Mouse (Mus musculus) layer of hippocampus, adult 9-11 months (tissue): ENCODE measurements around the gene Secisbp2l.

Source experiments
- DNase-seq: peaks from one replicate; pipeline ENCODE4 v3.0.0; 2022

The Secisbp2l gene

DNA sequence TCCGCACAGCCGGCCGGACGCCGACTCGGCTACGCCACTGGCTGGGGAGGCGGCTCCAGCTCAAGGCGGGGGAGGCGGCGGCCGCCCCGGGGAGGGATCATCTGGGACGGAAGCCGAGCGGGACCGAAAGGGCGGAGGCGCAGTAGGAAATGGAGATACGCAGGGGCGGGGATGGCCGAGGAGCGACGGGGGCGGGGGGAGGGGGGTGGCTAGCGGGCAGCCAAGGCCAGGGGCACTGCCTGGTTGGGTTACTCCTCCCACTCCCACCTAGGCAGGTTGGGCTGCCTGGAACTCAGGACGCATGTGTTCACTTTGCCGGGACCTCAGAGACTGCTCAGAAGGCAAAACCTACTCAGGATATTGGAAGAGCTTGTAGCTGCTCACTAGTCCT lies at the start of gene Secisbp2l:
Gene Secisbp2l, minus strand, starts transcription at position 152 of the 391 bp plus-strand sequence.
- DNase-seq = peak; percentile 92

DNA sequence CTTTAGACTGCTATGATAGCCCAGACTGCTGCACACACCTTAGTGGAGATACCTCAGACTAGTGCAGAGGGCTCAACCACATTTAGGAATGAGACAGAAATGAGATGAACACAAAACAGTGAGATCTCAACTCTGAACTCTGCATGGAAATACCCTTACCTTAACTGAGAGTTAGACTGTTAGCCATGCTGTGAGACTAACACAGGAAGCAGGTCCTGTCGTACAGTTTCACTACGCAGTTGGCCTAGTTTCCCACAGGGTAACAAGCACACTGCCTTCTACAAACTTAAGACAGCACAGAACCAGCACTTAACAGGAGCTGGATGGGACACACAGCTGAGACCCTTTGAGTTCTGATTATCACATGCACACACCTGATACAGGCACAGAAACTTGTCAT lies 47.3 kb upstream of the Secisbp2l start:
- DNase-seq = no peak

DNA sequence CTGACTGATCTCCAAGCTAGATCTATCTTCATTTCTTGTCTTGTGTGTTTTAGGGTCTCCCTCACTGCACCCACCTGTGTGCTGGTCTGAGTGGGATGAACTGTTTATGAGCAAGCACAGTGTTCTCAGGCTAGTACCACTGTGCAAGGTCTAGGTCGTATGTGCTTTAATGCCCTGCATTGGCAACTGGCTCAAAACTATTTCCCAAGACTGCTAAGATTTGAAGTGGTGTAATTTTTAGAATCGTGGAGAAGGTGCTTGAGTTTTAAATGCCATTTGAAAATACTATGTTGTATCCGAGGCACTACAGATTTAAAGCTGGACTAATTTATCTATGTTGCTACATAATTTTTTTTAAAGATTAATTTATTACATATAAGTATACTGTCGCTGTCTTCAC lies 45.2 kb upstream of the Secisbp2l start:
- DNase-seq = no peak

DNA sequence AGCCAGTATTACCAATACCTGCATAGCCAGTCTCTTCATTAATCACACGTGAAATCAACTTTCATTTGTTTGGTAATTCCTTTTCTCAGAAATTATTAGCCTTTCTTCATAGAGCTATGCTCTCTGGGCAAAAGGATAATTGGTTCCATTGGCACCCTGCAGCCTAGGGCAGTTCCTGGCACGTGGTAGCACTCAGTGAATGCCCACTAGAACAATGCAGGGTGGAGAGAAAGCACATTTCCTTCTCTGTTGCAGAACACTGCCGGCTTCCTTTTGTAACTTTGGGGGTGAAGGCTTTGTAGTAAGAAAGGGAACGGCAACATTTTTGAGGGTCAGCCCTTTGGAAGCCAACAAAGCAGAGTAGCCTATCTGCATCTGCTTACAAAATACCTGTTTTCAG lies 43.5 kb upstream of the Secisbp2l start:
- DNase-seq = peak; percentile 14

DNA sequence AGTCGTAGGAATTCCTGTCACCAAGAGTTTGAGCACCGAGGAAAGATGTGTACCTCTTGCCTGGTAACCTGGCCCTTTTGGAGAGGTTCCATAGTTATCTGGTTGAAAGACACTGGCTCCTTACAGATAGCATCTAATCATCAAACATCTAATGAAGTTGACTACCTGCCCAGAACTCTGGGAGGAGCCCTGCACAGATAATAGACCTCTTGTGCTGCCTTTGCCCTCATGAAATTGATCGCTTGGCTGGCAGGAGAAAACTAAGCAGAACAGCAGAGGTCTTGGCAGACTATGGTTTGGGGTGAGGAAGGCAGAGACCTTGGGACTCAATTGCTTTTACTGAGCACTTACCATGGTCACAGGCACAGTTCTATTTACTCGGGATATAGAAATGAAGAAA lies 37.7 kb upstream of the Secisbp2l start:
- no peak for DNase-seq

DNA sequence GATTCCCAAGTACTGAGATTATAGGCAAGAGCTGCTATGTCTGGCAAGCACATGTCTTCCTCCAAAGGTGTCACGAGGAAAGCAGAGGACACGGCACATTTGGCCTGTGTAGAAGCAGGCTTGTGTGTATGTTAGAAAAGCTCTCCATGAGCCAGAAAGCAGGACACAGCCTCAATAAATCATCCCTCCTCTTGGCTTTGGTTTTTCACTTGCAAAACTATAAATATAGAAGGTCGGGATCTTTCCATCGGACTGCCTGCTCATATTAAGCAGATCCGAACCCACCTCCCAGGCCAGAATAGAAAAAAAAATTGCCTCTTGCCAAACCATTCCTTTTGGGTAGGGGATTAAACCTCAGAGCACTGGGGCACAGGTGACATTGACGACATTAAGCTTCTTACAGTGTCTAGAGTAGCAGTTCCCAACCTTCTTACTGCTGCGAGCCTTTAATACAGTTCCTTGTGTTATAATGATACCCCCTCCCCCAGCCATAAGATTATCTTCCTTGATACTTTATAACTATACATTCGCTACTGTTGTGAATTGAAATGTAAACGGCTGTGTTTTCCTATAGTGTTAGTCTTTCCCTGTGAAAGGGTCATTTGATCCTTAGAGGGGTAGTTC lies 31.4 kb upstream of the Secisbp2l start:
- no peak for DNase-seq

DNA sequence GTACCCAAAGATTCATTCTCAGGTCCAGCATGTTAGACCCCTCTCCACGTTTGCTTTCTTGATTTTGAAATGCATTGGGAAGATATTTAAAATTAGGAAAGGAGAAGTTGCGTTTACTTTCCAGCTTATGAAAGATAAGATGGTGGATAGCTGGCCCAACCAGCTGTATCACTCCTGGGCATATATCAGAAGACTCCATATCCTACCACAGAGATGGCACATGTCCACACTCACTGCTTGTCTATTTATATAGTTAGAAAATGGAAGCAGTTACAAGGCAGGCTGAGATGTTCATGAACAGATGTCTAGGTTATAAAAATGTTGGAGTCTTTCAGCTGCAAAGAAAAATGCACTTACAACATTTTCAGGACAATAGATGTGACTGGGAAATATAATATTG lies 28.7 kb upstream of the Secisbp2l start:
- no peak for DNase-seq

DNA sequence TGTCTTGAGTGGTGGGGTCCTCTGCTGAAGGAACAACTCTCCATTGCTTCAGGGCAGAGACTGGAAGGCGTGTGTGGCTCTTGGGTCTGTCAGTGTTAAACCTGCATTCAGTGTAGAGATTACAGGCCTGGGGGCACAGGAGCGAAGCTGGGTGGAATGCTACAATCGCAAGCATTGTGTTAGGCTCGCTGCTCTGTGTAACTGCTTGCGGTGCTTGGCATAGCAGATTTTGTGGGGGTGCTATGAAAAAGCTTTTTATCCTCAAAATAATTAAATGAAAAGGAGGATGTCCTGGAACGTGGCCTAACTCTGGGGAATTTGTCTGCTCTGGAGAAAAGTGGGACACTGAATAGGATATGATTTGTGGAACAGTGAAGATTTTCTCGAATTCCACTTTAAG lies 26.9 kb upstream of the Secisbp2l start:
- peak; percentile 82 for DNase-seq

DNA sequence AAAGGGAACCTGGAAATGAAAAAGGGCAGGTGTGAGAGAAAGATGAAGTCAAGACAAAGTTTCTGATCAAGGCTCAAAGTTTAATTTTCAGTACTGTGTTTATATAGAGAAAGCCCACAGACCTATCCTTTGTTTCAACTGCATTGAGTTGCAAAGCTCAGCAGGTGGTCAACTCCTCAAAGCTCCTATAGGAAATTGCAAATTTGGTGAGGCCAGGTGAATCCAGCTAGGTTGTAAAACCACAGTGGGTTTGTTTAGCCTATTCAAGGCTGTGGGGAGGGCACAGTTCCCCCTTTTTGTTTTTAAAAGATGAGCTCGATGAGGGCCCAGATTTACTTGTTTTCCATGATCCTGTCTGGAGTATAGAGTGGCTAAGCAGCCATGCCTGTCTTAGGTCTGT lies 23.2 kb upstream of the Secisbp2l start:
- DNase-seq = no peak

DNA sequence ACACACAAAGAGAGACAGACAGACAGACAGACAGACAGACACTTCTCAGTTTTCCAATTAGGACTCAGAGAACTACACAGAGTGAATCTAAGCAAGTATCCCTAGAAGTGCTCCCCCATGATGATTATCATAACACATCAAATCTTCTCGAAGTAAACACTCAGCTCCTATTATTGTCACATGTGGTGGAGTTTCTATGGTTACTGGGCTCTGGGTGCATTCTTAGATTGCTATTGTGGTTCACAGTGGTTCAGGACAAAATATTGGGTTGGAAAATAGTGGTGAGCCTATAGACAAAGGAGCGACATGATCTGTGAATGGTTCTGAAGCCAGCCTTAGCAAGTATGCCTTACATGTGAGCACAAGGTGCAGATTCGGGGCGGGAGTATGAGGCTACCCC lies 19.3 kb upstream of the Secisbp2l start:
- DNase-seq = no peak

DNA sequence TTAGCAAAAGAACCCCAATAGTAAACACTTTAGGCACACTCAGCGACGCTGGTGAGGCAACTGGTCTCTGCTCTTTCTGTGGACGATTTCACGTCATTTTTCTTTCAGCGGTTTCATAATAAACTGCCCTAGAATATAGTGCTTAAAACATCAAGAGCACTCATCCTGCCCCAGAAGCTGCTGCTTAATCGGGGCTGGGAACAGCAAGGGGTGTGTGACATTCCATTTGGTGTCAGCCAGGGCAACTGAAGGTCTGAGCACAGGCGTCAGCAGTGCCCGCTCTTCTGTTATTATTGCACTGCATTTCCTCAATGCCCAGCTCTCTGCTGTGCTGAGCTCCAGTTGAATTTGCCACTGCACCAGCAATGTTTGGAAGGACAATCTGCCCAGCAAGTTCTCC lies 18.4 kb upstream of the Secisbp2l start:
- no peak for DNase-seq

DNA sequence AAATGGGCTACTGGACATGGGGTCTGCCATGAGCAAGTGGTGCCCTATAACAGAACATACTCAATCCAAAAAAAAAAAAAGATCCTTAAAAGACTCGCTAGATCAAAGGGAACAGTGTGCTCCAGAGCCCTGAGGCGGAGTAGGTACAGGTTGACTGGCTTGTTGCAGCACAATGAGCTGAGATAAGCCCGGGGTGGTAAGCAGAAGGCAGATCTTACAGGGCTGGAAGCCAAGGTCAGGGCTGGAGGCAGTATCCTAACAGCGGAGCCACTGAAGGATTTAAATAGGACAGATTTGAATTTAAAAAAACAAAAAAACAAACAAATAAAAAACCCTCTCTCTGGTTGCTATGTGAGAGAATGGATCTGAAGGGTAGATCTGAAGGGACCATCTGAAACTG lies 17.8 kb upstream of the Secisbp2l start:
- no peak for DNase-seq

DNA sequence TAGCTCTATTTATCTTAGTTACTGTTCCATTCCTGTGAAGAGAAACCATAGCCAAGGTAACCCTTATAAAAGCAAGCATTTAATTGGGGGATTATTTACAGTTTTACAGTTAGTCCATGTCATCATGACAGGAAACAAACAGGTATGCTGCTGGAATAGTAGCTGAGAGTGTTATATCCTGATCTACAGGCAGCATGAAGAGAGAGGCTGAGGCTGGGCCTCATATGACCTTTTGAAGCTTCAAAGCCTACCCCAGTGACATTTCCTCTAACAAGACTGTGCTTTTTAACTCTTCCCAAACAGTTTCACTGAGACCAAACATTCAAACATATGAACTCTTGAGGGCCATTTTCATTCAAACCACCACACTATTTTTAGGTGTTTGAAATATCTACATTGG lies 15.2 kb upstream of the Secisbp2l start:
- no peak for DNase-seq

DNA sequence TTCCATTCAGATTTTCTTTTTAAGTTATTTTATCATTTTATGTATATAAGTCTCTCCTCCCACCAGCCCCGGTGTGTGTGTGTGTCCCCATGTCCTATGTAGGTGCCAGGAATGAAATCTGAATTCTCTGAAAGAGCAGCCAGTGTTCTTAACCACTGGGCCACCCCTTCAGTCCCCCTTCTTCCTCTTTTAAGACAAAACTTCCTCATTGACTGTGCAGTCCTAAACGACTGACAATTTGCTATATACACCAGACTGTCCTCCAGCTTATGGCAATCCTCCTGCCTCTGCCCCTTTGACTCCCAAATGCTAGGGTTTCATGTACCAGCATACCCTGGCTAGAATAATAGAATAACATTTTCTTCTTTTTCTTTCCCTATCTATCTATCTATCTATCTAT lies 12.4 kb upstream of the Secisbp2l start:
- DNase-seq = no peak

DNA sequence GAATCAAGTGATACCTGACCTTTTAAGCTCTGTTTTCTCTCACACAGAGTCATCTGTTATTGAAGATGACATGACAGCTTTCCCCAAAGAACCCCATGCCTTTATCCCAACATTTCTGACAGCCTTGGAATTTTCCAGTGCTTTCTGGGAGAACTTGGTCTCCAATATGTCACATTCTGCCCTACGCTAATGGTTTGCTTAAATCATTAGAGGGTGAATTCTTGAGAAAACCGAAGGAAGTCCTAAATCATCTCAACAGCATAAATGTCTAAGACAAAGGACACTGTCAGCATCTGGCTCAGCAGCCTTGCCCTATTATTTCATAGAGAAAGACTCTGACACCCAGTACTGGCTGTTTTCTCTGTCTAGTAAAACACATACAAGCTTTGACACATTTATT lies 11.5 kb upstream of the Secisbp2l start:
- no peak for DNase-seq

DNA sequence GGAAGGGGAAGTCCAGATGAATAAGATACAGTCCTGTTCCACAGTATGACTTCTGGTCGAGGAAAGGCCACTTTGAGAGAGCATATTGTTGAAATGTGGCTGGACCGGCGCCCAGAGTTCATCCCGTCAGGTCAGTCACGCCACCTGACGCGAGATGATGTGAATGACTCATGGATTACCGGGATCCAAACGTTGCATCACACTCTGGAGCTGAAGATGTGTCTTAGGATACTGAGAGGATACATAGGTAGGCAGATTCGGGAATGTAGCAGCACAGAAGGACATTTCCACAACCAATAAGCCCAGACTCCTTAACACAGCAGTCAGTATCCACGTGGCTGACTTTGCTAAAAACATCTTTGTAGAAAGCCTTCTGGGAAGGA lies 10.2 kb upstream of the Secisbp2l start:
- no peak for DNase-seq

DNA sequence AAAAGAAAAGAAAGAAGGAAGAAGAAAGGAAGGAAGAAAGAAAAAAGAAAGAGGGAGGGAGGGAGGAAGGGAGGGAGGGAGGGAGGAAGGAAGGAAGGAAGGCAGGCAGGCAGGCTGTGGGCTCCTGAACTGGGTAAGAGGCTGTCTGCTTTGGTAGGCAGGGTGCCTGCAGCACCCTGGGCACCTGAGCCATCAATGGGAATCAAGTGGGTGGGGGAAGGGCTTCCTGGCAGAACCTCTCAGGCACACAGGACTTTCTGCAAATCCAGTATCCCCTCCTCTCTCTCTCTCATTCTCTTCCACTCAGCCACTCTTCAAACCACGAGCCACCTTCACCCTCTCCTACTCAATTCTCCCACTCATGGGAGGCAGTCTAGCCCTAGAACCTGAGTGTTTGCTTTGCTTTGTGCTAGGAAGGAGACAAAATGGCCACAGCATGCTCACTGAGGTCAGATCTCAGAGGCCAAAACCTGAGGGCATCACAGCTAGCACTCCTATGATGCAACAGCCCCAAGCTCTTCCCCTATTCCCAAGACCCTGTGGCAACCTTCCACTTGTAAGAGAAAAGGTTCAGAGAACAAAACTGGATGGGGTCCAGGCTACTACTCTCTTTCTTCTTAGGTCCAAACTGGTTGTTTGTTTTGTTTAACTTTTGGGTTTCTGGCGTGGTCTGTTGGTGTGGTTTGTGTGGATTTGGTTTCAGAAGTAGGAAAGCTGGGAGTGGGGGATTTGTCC lies 9.6 kb upstream of the Secisbp2l start:
- no peak for DNase-seq

DNA sequence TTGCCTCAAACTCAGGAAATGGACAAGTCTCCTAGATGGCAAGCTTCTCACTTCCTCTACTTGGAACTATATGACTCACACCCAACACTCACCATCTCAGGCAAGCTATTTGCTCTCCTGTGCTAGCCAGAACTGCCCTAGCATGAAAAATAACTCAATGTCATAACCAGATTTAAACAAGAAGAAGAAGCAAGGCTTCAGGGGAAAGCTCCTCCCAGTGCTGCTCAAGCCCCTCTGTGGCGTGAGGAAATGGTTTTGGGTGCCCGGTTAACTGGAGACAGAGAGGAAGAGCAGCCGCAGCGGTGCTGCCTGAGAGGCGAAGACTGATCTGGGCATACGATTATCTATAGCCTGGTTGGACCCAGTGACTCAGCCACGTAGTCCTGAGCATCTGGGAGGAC lies 8.8 kb upstream of the Secisbp2l start:
- no peak for DNase-seq

DNA sequence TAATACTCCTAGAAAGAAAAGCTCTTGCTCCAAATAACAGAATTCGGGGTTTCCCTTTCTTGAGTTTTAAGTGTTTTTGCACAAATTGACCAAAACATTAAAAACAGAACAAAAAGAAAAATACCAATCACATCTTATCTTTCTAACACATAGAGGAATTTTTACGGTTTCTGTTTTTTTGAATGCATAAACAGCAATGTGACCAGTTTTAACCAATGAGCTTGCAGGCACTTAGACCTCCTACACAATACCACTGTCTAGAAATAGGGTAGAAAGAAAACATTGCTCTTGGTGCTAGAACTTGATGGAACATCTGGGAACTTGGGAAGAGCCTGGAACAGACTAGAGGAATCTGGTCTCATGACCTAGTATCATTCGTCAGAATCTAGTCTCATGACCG lies 7.6 kb upstream of the Secisbp2l start:
- no peak for DNase-seq

DNA sequence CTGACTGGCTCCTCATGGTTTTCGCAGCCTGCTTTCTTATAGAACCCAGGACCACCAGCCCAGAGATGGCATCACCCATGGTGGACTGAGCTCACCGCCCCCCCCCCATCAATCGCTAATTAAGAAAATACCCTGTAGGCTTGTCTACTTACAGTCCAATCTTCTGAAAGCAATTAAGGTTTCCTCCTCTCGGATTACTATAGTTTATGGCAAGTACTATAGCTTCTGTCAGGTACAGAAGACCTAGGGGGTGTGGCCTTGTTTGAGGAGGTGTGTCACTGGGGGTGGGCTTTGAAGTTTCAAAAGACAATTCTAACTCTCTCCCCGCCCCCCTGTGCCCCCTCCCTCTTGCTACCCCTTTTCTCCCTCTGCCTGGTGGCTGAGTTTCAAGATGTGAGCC lies 6.6 kb upstream of the Secisbp2l start:
- DNase-seq = no peak

DNA sequence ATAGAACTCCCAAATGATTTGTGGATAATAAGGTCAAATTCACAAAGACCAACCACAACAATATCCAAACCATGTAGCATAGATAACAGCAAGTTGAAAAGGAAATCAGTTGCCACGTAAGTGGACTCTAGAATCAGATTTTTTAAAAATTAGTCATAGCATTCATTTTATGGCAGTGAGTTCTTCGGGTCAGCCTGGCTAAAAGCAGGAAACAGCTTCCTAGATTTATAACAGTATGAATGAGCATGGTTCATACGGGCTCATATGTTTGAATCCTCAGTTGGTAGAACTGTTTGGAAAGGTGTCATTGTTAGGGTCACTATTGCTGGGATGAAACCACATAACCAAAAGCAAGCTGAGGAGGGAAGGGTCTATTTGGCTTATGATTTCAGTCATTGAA lies 6.1 kb upstream of the Secisbp2l start:
- DNase-seq = no peak

DNA sequence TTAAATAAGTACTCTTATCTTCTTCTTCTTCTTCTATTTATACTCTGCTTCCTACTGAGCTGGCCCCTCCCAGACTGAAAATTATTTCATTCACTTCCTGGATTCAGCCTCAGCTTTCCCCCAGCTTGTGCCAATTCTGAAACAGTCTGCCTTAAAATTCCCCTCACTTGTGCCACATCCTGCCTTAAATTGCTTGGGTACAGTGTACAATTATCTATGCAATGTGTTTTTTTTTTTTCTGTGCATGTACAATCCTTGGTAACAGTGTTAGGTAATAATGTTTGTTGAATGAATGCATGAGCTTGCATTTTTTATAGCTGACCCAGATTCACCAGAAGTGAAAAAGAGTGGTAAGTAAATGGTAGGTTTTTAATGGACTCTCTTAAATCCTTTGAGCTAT lies 5.7 kb upstream of the Secisbp2l start:
- DNase-seq = no peak

DNA sequence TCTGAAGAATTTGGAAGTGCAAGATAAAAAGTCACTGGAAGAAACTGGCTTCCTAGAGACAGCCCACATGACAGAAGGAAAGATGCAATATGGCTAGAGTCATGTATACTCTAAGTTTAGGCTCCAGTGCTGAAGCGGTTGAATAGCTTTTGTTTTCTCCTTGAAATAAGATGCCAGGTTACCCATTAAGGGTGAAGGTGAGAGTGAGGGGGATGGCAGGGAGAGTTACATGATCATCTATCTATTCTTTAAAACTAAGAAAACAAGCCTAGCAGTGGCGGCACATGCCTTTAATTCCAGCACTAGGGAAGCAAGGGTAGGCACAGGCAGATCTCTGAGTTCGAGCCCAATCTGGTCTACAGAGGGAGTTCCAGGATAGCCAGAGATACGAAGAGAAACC lies 2.4 kb upstream of the Secisbp2l start:
- no peak for DNase-seq

DNA sequence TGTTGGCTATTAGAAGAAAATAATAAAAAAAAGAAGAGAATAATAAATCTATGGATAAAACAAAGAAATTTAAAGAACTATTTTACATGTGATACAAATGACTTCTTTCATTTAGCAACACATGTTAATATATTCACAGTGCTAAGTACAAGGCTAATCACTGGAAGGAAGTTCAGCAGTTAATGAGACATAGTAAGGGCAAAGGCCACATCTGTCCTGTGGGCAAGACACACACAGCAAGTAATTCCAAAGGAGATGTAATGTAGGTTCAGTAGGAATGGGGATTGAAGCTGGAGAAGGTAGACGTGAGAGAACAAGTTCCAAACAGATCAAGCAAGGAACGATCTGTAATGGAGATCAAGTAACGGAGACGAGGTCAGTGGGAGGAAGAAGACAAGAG lies 1.7 kb upstream of the Secisbp2l start:
- no peak for DNase-seq

DNA sequence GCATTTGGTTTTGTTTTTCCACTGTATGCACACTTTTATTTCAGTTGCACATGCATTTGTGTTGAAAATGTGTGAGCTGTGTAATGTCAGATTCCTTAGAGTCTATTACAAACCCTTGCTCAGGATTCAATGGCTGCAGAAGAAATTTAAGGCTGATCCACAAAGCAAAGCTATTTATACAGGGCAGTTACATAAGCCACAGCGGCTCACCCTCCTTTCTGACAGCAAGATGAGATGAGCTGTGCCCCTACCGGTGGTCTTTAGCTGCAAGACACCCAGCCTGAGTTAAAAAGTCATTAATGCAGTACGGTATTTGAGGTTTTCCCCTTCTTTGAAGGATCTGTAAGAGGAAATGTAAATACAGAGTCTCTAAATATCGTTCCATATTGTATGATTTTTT lies 1.2 kb upstream of the Secisbp2l start:
- DNase-seq = no peak
